Mouse (Mus musculus): ENCODE measurements at regions not wholly inside any gene's neighbourhood (a gene's known extent, or its start where the extent isn't known, plus 50 kb on each side); places are given as distances from the start of the nearest gene placed in this dataset.

GRCm38 (mm10) chr2:50759016-50759415 is 389.9 kb downstream of the Rnd3 start:
- no peak for DNase-seq (ENCODE audit: low spot score)

- DNase-seq (ENCODE audit: low spot score), result no peak
These were observed 390.9 kb downstream of the Rnd3 start for GRCm38 (mm10) chr2:50757837-50758541.

- no peak for DNase-seq (ENCODE audit: low spot score)
These were observed 393.1 kb downstream of the Rnd3 start for GRCm38 (mm10) chr2:50755616-50756450.

GRCm38 (mm10) chr2:50755160-50755559 is 393.8 kb downstream of the Rnd3 start:
- no peak for DNase-seq (ENCODE audit: low spot score)

- no peak for DNase-seq (ENCODE audit: low spot score)
These were observed 396.5 kb downstream of the Rnd3 start for GRCm38 (mm10) chr2:50752408-50752807.

- DNase-seq (ENCODE audit: low spot score), result no peak
These were observed 398.1 kb downstream of the Rnd3 start for GRCm38 (mm10) chr2:50750799-50751198.

GRCm38 (mm10) chr2:50744625-50745214 is 404.2 kb downstream of the Rnd3 start:
- DNase-seq (ENCODE audit: low spot score), result no peak

- DNase-seq (ENCODE audit: low spot score), result no peak
These were observed 405.1 kb downstream of the Rnd3 start for GRCm38 (mm10) chr2:50743785-50744258.

- no peak for DNase-seq (ENCODE audit: low spot score)
These were observed 406.5 kb downstream of the Rnd3 start for GRCm38 (mm10) chr2:50742421-50742820.

- no peak for DNase-seq (ENCODE audit: low spot score)
These were observed 407.6 kb downstream of the Rnd3 start for GRCm38 (mm10) chr2:50741337-50741736.

- no peak for DNase-seq (ENCODE audit: low spot score)
These were observed 409.3 kb downstream of the Rnd3 start for GRCm38 (mm10) chr2:50739599-50739979.

GRCm38 (mm10) chr2:50738936-50739598 is 409.8 kb downstream of the Rnd3 start:
- no peak for DNase-seq (ENCODE audit: low spot score)

- no peak for DNase-seq (ENCODE audit: low spot score)
These were observed 411.2 kb downstream of the Rnd3 start for GRCm38 (mm10) chr2:50737706-50738105.

GRCm38 (mm10) chr2:50735029-50735428 is 413.9 kb downstream of the Rnd3 start:
- DNase-seq (ENCODE audit: low spot score), result no peak

- no peak for DNase-seq (ENCODE audit: low spot score)
These were observed 410.1 kb upstream of the Mmadhc start for GRCm38 (mm10) chr2:50706652-50707051.

- no peak for DNase-seq (ENCODE audit: low spot score)
These were observed 407.7 kb upstream of the Mmadhc start for GRCm38 (mm10) chr2:50704297-50704696.

GRCm38 (mm10) chr2:50702584-50703450 is 406.2 kb upstream of the Mmadhc start:
- DNase-seq (ENCODE audit: low spot score), result no peak

- no peak for DNase-seq (ENCODE audit: low spot score)
These were observed 402.2 kb upstream of the Mmadhc start for GRCm38 (mm10) chr2:50698841-50699240.

- no peak for DNase-seq (ENCODE audit: low spot score)
These were observed 400.0 kb upstream of the Mmadhc start for GRCm38 (mm10) chr2:50696575-50696974.

- DNase-seq (ENCODE audit: low spot score), result no peak
These were observed 398.2 kb upstream of the Mmadhc start for GRCm38 (mm10) chr2:50694849-50695248.

GRCm38 (mm10) chr2:50693784-50694350 is 397.3 kb upstream of the Mmadhc start:
- DNase-seq (ENCODE audit: low spot score), result no peak
